Mouse (Mus musculus): ENCODE results near the gene Pinlyp. TPM values are rescaled to one million over a fixed set of nuclear protein-coding genes. Genes with fewer than 3 reads are reported as not detected.

The Pinlyp gene
- polyA plus RNA-seq, 1 experiment from 2014 or later, result not detected

DNA sequence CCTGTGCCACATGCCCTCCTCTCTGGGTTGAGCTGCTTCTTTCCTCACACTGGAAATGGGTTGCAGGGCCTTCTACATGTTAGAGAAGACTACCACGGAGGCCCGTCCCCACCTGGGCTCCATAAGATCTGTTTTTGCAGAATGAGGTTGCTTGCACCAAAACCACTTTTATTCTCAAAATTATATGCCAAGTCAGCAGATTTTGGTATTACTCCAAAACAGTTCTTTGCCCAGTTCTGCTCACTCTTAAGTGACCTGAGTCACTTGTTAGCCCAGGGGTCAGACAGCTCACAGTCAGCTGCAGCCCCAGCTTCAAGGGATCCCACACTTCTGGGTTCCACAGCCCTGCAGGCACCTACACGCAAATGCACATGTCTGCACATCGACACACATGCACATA lies 15.5 kb upstream of the Pinlyp start:
- H3K4me2 ChIP-seq (ENCODE audit: low read length), result no peak overlapping the region
- 92% methylated on average over 4 of the region's 4 CpGs for WGBS
- H3K9me3 ChIP-seq (ENCODE audit: control insufficient read depth, low read length), result no peaks in the 10 kb centered on the region
- no peaks in the 10 kb centered on the region for H3K27me3 ChIP-seq (ENCODE audit: control insufficient read depth, insufficient read depth, low read length)
- H3K36me3 ChIP-seq (ENCODE audit: control insufficient read depth, insufficient read depth, low read length), result peaks cover 58% of the 10 kb centered on the region
- H3K4me3 ChIP-seq (ENCODE audit: control insufficient read depth in 1 of 2, insufficient read depth in 1 of 2, low read depth in 1 of 2, low read length in 2 of 2), result no peak overlapping the region
- H3K4me1 ChIP-seq (ENCODE audit: control insufficient read depth in 2 of 2, insufficient read depth in 2 of 2, low read length in 2 of 2), result no peaks in the 10 kb centered on the region
- no peak for ATAC-seq (ENCODE audit: insufficient number of reproducible peaks, insufficient read depth, low FRiP score, low read depth)
- H3K9ac ChIP-seq (ENCODE audit: low read length), result no peak overlapping the region
- no peak overlapping the region for H3K27ac ChIP-seq (replicated peaks in 1 of 2; ENCODE audit: control insufficient read depth in 1 of 2, insufficient read depth in 1 of 2, low read depth in 2 of 2, low read length in 2 of 2)

DNA sequence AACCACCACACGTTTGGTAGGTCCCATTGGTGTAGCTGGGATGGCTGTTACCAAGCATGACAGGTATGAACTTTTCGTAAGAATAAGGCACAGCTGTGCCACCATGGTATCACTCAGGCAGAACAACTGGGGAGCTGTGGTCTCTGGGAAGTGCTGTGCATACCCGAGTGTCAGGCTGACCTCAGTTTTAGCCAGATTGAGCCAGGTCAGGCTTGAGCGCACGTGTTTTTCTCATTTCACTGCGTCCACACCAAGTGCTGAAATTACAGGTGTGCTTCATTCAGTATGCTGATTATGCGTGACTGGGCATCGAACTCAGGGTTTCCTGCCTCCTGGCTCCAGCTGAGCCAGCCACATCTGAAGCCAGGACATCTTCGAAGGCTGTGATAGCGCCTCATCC lies 9.9 kb upstream of the Pinlyp start:
- Histone ChIP-seq H3K4me1 (ENCODE audit: control insufficient read depth in 2 of 2, insufficient read depth in 2 of 2, low read length in 2 of 2) (no peaks in the 10 kb centered on the region), H3K4me2 (ENCODE audit: low read length) (no peak overlapping the region), H3K36me3 (ENCODE audit: control insufficient read depth, insufficient read depth, low read length) (peaks cover 55% of the 10 kb centered on the region), H3K27ac (replicated peaks in 1 of 2; ENCODE audit: control insufficient read depth in 1 of 2, insufficient read depth in 1 of 2, low read depth in 2 of 2, low read length in 2 of 2) (no peak overlapping the region), H3K9me3 (ENCODE audit: control insufficient read depth, low read length) (no peaks in the 10 kb centered on the region), H3K27me3 (ENCODE audit: control insufficient read depth, insufficient read depth, low read length) (no peaks in the 10 kb centered on the region), H3K4me3 (ENCODE audit: control insufficient read depth in 1 of 2, insufficient read depth in 1 of 2, low read depth in 1 of 2, low read length in 2 of 2) (no peak overlapping the region), H3K9ac (ENCODE audit: low read length) (no peak overlapping the region)
- WGBS, result 97% methylated on average over 10 of the region's 10 CpGs
- no peak for ATAC-seq (ENCODE audit: insufficient number of reproducible peaks, insufficient read depth, low FRiP score, low read depth)

DNA sequence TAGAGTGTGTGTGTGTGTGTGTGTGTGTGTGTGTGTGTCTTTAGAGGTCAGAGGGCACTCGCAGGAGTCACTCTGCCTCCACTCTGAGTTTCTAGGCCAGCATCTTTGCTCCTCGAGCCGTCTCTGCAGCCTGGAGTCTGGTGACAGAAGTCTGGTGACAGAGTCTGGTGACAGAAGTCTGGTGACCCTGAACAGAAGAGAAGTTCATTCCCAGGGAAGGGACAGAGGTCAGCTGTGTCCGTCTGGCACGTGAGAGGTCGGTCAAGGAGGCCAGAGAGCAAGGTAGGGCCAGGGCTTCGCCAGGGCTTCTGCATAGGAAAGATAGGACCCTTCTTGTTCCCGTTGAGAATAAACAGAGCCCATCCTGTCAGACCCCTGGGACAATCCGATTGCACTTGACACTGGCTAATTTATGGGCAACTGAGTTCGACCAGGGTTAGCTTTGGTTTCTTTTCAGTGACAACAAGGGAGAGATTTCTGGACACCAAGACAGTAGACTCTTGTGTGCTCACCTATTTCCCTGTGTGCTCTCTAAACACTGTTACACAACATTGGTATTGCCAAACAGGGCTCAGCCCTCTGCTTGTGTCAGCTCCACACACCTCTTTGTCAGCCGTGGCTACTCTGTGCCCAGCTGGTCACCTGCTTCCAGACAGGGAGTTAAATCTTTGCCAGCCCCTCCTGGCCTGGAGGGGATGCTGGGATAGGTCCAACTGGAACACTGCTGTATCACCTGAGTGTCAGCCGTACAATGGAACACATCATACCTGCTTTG lies 6.3 kb upstream of the Pinlyp start:
- peaks cover 47% of the 10 kb centered on the region for H3K36me3 ChIP-seq (ENCODE audit: control insufficient read depth, insufficient read depth, low read length)
- no peak for ATAC-seq (ENCODE audit: insufficient number of reproducible peaks, insufficient read depth, low FRiP score, low read depth)
- peaks cover 3 to 6% of the 10 kb centered on the region in 2 experiments for H3K4me1 ChIP-seq (ENCODE audit: control insufficient read depth in 2 of 2, insufficient read depth in 2 of 2, low read length in 2 of 2)
- WGBS, result 86% methylated on average over 12 of the region's 12 CpGs
- H3K4me3 ChIP-seq (ENCODE audit: control insufficient read depth in 1 of 2, insufficient read depth in 1 of 2, low read depth in 1 of 2, low read length in 2 of 2), result no peak overlapping the region
- no peak overlapping the region for H3K27ac ChIP-seq (replicated peaks in 1 of 2; ENCODE audit: control insufficient read depth in 1 of 2, insufficient read depth in 1 of 2, low read depth in 2 of 2, low read length in 2 of 2)
- H3K27me3 ChIP-seq (ENCODE audit: control insufficient read depth, insufficient read depth, low read length), result no peaks in the 10 kb centered on the region
- H3K4me2 ChIP-seq (ENCODE audit: low read length), result no peak overlapping the region
- H3K9me3 ChIP-seq (ENCODE audit: control insufficient read depth, low read length), result no peaks in the 10 kb centered on the region
- H3K9ac ChIP-seq (ENCODE audit: low read length), result no peak overlapping the region

GRCm38 (mm10) chr7:24547534-24548036 lies 1.7 kb upstream of the Pinlyp start:
- H3K4me2 ChIP-seq (ENCODE audit: low read length), result peak overlapping the region; percentile 70
- H3K27ac ChIP-seq (replicated peaks in 1 of 2; ENCODE audit: control insufficient read depth in 1 of 2, insufficient read depth in 1 of 2, low read depth in 2 of 2, low read length in 2 of 2), result peak overlapping the region in 1 of 2 experiments; percentile 48; a peak in 1 of 4 replicates
- H3K4me1 ChIP-seq (ENCODE audit: control insufficient read depth in 2 of 2, insufficient read depth in 2 of 2, low read length in 2 of 2), result peaks cover 7 to 10% of the 10 kb centered on the region in 2 experiments
- peaks cover 20% of the 10 kb centered on the region for H3K36me3 ChIP-seq (ENCODE audit: control insufficient read depth, insufficient read depth, low read length)
- H3K9me3 ChIP-seq (ENCODE audit: control insufficient read depth, low read length), result 0 out of 2 replicates have a peak, but pooled peaks cover 2% of the 10 kb centered on the region
- WGBS, result 27% methylated on average over 13 of the region's 13 CpGs
- H3K27me3 ChIP-seq (ENCODE audit: control insufficient read depth, insufficient read depth, low read length), result no peaks in the 10 kb centered on the region
- H3K4me3 ChIP-seq (ENCODE audit: control insufficient read depth in 1 of 2, insufficient read depth in 1 of 2, low read depth in 1 of 2, low read length in 2 of 2), result peak overlapping the region; percentile 88 to 94
- no peak for ATAC-seq (ENCODE audit: insufficient number of reproducible peaks, insufficient read depth, low FRiP score, low read depth)
- peak overlapping the region; percentile 89 for H3K9ac ChIP-seq (ENCODE audit: low read length)

- ATAC-seq (ENCODE audit: insufficient number of reproducible peaks, insufficient read depth, low FRiP score, low read depth), result peak; percentile 98
- Histone ChIP-seq H3K36me3 (ENCODE audit: control insufficient read depth, insufficient read depth, low read length) (peaks cover 13% of the 10 kb centered on the region), H3K4me2 (ENCODE audit: low read length) (peak overlapping the region; percentile 70), H3K4me1 (ENCODE audit: control insufficient read depth in 2 of 2, insufficient read depth in 2 of 2, low read length in 2 of 2) (peaks cover 7 to 10% of the 10 kb centered on the region in 2 experiments), H3K9ac (ENCODE audit: low read length) (peak overlapping the region; percentile 89), H3K9me3 (ENCODE audit: control insufficient read depth, low read length) (0 out of 2 replicates have a peak, but pooled peaks cover 2% of the 10 kb centered on the region), H3K27me3 (ENCODE audit: control insufficient read depth, insufficient read depth, low read length) (no peaks in the 10 kb centered on the region), H3K27ac (replicated peaks in 1 of 2; ENCODE audit: control insufficient read depth in 1 of 2, insufficient read depth in 1 of 2, low read depth in 2 of 2, low read length in 2 of 2) (peak overlapping the region; percentile 53 to 72; a peak in 3 of 4 replicates), H3K4me3 (ENCODE audit: control insufficient read depth in 1 of 2, insufficient read depth in 1 of 2, low read depth in 1 of 2, low read length in 2 of 2) (peak overlapping the region; percentile 88 to 94)
- under 1% methylated on average over 57 of the region's 57 CpGs for WGBS
Measured at GRCm38 (mm10) chr7:24546634-24547389, 894 bp upstream of the Pinlyp start.

- Histone ChIP-seq H3K9me3 (ENCODE audit: control insufficient read depth, low read length) (0 out of 2 replicates have a peak, but pooled peaks cover 2% of the 10 kb centered on the region), H3K36me3 (ENCODE audit: control insufficient read depth, insufficient read depth, low read length) (peaks cover 7% of the 10 kb centered on the region), H3K4me1 (ENCODE audit: control insufficient read depth in 2 of 2, insufficient read depth in 2 of 2, low read length in 2 of 2) (peaks cover 7 to 10% of the 10 kb centered on the region in 2 experiments), H3K4me3 (ENCODE audit: control insufficient read depth in 1 of 2, insufficient read depth in 1 of 2, low read depth in 1 of 2, low read length in 2 of 2) (no peak overlapping the region), H3K27ac (replicated peaks in 1 of 2; ENCODE audit: control insufficient read depth in 1 of 2, insufficient read depth in 1 of 2, low read depth in 2 of 2, low read length in 2 of 2) (no peak overlapping the region), H3K9ac (ENCODE audit: low read length) (no peak overlapping the region), H3K4me2 (ENCODE audit: low read length) (no peak overlapping the region), H3K27me3 (ENCODE audit: control insufficient read depth, insufficient read depth, low read length) (no peaks in the 10 kb centered on the region)
- no peak for ATAC-seq (ENCODE audit: insufficient number of reproducible peaks, insufficient read depth, low FRiP score, low read depth)
- 78% methylated on average over 2 of the region's 2 CpGs for whole genome bisulfite sequencing
Measured at GRCm38 (mm10) chr7:24544506-24544905, 1.4 kb downstream of the Pinlyp start.

DNA sequence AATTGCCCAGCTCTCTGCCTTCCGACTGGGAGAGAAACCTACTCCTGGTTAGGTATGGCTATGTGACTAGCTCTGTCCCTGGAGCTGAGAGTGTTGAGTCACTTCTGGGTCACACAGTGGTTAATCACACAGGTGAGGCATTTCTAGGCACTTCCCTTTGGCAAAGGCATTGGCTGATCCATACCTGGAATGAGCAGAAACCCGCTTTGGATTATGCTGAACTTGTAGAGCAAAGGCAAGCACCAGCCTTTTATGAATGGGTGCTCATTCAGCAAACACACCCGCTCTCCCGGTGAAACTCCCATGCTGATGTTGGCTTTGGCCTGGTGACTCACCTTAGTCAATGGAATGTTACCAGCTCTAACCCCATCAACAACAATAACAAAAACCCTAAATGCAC lies 6.2 kb downstream of the Pinlyp start:
- no peak overlapping the region for H3K4me2 ChIP-seq (ENCODE audit: low read length)
- ATAC-seq (ENCODE audit: insufficient number of reproducible peaks, insufficient read depth, low FRiP score, low read depth), result no peak
- no peak overlapping the region for H3K27ac ChIP-seq (replicated peaks in 1 of 2; ENCODE audit: control insufficient read depth in 1 of 2, insufficient read depth in 1 of 2, low read depth in 2 of 2, low read length in 2 of 2)
- no peaks in the 10 kb centered on the region; a peak in 1 of 4 replicates for H3K4me1 ChIP-seq (ENCODE audit: control insufficient read depth in 2 of 2, insufficient read depth in 2 of 2, low read length in 2 of 2)
- WGBS, result 90% methylated on average over 4 of the region's 4 CpGs
- H3K36me3 ChIP-seq (ENCODE audit: control insufficient read depth, insufficient read depth, low read length), result peaks cover 21% of the 10 kb centered on the region
- no peak overlapping the region for H3K9ac ChIP-seq (ENCODE audit: low read length)
- H3K27me3 ChIP-seq (ENCODE audit: control insufficient read depth, insufficient read depth, low read length), result no peaks in the 10 kb centered on the region
- H3K4me3 ChIP-seq (ENCODE audit: control insufficient read depth in 1 of 2, insufficient read depth in 1 of 2, low read depth in 1 of 2, low read length in 2 of 2), result no peak overlapping the region
- 0 out of 2 replicates have a peak, but pooled peaks cover 2% of the 10 kb centered on the region for H3K9me3 ChIP-seq (ENCODE audit: control insufficient read depth, low read length)

Data from heart, embryonic 14.5 days (tissue).